Mouse (Mus musculus) cerebellum, postnatal 4 days (tissue): ENCODE measurements around the gene Cd209c.

Experiments
- DNase-seq, 2 experiments: peaks; one replicate each; pipeline ENCODE4 v3.0.0; 2022; ENCODE audit warnings: low spot score in 2 of 2, mixed read lengths in 1 of 2

Cd209c gene

DNA sequence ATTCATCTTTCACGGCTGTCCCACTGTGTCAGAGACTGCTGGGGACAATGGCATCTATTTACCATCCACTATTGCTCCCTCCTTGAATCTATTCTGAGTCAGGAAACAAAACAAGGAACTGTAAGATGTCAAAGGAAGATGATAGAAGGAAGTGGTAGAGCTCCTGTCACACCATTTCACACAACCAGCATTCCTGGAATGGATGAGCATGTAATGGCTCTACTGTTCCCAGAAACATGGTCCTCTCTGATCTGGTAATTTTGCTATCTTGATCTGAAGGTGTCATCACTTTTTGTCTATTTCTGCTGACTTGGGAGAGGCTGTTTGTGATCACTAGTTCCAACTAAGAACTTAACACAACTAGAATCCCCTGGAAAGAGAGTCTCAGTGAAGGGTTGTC, at the start of gene Cd209c:
Gene Cd209c (minus strand): TSS at position 101 of the 400 bp plus-strand sequence.
- no peak for DNase-seq

DNA sequence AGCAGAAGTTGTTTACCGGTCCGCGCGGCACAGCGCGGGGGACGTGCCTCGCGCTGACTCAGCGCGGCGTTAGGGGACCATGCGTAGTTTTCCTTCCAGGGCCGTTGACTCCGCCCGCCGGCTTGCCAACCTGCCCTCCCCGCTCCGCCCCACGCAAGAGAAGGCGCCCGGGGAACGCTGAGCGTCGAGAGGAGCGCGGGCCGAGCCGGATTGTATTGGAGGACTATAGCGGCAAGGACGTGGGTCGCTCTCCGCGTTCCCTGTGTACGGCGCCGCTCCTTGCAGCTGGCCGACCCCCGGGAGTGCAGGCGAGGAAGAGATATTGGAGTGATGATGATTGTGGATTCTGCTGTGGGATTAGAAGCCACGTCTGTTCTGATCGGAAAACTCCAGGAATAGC, 39.7 kb upstream of the Cd209c start:
- no peak for DNase-seq

DNA sequence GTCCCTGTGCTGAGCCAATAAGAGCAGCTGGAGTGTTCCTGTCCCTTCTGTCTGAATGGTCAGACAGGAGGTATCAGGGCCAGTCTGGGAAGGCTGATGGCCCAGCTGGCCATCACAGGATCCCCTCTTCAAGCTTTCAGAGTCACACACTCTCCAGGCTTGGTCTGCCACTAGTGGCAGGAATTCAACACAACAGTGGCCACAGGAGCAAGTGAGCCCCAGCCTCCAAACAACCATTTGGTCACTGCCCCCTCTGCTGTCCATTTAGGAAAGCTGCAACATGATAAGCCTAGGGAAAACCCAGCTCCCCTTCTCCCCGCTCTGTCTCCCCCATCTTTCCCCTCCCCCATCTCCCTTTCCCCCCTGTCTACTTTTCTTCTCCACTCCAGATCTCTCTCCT, 1.5 kb upstream of the Cd209c start:
- DNase-seq = peak in 1 of 2 experiments; percentile 14

DNA sequence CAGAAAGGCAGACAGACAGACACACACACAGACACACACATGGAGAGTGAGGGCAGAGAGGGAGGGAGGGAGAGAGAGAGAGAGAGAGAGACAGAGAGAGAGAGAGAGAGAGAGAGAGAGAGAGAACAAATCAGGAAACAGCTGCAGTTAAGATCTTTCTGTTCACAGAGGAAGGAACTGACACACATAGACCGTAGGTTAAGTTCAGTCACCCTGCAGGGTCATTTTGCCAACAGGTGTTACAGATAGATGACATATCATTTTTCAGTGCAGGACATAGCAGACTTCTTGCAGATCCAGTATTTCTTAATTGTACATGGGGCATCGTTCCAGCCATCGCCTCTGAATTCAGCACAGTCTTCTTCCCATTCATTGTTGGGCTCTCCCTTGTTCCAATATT, 14.5 kb downstream of the Cd209c start:
- DNase-seq = no peak

DNA sequence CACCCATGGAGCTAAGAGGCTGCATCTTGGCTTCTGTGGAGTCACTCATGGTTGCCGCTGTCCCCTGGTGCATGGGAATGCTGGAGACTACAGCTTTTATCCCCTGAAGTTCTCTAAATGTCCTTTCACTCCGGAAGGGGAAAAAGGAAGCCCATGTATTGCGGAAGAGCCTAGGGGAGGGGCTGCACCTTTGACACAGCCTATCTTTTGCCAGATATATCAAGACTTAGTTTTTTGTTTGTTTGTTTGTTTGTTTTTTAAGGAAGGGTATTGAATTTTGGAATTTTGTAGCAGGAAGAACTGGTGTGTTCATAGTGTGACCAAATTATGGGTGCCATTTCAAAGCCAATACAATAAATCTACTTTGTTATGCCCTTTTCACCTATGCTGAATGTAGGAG, 27.8 kb downstream of the Cd209c start, which contains the start of gene Cd209b:
Gene Cd209b (minus strand): TSS at position 101 of the 400 bp plus-strand sequence.
- no peak for DNase-seq
